Mouse (Mus musculus) spleen, postnatal 10 days (tissue): Measurements from ENCODE around the gene Fam208a.

Source experiments
- DNase-seq, 2 experiments: peaks; one replicate each; pipeline ENCODE4 v3.0.0; 2021 to 2022; ENCODE audit warnings: low spot score in 2 of 2

Fam208a gene

DNA sequence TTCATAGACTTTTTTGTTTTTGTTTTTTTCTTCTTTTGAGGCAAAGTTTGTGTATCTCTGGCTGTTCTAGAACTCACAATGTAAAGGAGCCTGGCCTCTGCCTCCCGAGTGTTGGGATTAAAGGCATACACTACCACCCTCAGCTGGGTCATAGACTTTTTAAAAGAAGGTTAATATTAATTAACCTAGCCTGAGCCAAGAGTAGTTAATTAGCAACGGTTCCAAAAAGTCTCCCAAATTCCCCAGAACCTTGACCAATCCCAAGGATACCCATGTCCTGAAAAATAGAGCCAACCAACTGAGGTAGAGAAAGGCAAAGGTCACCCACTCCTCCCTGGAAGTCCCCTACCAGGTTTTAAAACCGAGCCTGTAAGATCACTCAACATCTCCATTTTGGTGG, 7.8 kb upstream of the Fam208a start:
- DNase-seq, result no peak

DNA sequence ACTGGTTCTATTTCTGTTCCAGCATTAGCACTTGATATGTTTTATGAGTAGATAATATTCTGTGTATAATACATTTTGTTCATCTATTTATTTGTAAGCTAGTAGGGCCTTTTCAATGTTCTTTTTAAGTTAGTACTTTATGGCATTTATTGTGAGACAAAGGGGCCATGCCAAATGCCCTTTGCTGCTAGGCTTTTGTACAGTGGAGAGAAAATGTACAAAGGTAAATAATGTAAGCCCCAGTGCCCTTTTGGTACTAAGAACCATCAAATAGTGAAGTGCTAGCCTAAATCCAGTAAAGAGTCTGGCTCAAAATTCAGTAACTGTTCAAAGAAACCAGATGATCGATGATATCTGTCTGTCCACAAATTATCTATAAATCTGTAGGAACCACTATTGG, 6.3 kb upstream of the Fam208a start:
- no peak for DNase-seq

DNA sequence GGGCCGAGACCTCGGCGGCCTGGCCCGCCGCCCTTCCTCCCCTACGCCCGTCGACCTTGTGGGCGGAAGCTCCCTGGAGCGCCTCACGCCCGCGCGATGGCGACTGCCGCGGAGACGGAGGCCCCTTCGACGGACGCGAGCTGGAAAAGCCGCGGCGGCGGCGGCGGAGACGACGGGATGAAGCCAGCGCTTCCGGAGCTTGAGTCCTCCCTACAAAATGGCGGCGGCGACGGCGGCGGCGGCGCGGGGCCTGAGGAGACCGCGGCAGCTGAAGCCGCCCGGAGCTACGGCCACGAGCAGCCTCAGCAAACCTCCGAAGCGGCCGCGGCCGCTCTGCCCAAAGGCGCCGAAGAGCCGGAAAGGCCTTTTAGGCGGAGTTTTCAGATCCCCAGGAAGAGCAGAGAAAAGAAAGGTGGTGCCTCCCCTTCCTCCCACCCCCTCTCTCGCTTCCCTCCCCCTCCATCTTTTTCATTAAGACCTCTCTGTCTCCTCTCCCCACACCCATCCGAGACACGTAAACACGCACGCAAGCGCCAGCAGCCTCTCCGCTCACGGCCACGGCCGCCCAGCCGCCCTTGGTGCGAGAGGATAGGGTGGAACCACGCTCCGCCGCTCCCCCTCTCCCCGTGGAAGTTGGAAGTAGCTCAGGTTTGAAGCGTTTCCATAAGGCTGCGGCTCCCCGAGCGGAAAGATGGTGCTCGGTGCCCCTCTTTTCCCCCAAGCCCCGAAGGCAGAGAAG, 508 bp downstream of the Fam208a start:
- peak; percentile 82 to 91 for DNase-seq

DNA sequence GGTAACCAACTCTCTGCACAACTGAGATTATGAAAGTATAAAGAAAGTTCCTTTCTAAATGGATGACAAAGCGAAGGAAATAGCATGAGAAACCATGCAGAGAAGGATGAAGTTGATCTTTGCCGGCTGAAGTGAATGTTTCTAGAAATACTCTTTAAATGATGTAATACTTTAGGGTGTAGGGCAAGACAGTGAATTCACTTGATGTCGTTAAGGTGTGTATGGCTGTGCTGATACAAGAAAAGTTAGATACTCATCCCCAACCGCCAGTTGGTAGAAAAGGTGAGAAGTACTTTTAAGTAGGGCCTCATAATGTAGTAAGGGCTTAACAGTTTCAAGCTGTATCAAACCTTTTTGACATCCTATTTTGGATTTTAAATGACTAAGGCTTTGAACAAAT, 1.6 kb downstream of the Fam208a start:
- DNase-seq, result no peak

DNA sequence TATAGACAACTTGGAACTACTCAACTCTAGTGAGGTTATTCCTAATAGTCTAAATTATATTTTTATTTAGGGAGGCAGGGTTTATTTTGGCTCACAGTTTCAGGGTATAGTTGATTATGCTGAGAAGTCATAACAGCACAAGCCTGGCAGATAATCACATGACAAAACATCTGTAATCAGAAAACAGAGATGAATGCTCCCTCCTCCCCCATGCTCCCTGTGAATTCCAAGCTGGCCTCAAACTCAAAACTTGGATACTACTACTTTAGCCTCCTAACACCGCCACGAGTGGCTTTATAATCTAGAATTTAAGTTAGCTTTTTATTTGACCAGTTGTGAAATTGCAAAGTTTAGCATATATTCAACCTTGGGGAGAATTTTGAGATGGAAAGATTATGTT, 3.4 kb downstream of the Fam208a start:
- no peak for DNase-seq

DNA sequence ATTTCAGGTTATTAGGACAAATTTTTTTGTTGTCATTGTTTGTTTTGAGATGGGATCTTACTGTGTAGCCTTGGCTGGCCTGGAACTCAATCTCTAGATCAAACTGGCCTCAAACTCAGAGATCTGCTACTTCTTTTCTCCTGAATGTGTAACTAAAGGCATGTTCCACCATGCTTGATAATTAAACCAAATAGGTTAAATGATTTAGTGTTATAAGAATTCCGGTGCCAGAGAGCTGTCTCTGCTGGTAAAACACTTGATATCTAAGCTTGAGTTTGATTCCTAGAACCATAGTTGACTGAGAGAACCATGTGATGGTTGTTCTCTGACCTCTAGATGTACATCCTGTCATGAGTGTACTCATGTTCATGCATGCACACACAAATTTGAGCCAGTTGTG, 7.5 kb downstream of the Fam208a start:
- no peak for DNase-seq

DNA sequence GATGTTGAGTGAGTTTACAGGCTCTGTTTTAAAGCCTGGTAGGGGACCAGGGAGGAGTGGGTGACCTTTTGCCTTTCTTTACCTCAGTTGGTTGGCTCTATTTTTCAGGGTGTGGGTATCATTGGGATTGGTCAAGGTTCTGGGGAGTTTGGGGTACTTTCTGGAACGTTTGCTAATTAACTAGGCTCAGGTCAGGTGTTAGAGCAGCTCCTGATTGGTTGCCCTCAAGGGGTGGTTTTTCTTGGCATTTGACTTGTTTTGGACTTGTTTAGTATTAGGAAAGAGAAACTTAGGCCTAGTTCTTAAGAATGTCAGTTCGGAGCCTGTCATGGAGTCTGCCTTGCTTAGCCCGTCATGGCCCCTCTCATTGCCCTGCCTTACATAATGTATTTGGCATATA, 8.2 kb downstream of the Fam208a start:
- no peak for DNase-seq

DNA sequence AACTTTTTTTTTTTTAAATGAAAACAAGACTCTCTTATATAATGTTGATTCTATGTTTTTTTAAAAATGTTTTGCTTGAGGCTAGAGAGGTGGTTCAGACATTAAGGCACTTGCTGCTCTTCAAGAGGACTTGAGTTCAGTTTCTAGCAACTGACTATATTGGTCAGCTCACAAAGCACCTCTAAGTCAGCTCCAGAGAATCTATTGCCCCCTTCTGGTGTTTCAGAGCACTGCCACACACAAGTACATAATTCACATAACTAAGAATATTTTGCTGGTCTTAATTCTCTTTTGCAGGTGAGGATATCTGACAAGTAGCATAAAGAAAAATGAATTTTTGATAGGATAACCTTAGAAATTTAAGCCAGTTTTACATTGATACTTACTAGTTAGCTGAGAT, 12.3 kb downstream of the Fam208a start:
- DNase-seq, result no peak

DNA sequence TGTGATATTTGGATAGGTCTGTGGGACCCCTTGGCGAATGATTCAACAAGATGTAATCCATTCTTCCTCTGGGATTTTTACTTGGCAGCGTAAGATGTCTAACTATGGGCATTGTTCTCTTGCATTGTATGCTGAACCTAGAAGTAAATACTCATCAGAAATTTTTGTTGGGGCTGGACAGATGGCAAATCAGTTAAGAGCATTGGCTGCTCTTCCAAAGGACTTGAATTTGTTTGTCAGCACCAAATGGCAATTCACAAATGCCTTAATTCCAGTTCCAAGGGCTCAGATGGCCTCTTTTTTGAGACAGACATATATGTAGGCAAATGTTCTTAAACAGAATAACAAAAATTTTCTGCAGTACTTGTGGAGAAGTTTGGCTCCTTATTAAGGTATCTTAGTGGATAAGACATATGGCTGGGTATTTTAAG, 16.2 kb downstream of the Fam208a start:
- no peak for DNase-seq

DNA sequence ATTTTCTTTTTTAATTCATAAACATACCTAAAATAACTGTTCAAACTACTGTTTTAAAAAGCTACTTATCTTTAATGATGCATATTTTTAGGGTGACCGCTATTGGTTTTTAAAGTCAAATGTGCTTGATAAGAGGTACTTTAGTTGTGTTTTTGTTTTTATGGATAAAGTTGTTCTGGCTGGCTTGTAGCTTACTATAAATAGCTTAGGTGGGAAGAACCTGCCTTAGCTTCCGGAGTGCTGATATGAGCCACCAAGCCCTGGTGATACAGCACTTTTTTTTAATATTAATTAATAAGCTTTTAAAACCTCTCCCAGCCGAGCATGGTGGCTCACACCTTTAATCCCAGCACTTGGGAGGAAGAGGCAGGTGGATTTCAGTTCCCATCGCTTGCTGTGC, 18.3 kb downstream of the Fam208a start:
- DNase-seq, result no peak

DNA sequence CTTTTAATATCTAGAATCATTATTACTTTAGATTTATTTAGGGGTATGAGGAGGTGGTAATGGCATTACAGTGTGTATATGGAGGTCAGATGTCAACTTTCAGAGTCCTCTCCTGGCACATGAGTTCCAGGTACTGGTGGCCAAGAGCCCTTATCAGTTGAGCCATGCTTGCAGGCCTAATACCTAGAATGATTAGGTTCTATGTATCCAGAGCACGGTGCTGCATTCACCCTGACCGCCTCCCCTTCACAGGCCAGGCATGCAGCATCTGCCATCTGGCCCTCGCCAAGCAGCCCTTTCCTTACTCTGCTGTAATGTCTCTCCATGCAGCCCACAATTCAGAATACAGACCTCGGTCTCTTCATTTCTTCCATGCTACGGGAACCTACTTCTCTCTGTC, 62.8 kb downstream of the Fam208a start:
- no peak for DNase-seq

DNA sequence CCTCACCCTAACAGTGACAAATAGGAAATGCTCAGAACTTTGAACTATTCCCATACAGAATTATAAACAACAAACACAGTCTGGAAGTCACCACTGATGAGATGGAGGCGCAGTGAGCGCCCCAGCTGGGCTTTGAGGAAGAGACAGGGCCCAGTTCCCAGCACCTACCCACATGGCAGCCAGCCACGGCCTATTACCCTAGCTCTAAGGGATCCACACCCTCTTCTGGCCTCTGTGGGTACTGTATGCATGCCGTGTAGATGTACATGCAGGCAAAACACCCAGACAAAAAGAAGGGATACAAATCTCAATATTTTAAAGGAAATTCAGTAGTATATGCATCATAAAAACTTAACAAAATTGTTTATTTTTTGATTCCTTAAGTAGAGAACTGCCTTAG, 64.9 kb downstream of the Fam208a start:
- no peak for DNase-seq

DNA sequence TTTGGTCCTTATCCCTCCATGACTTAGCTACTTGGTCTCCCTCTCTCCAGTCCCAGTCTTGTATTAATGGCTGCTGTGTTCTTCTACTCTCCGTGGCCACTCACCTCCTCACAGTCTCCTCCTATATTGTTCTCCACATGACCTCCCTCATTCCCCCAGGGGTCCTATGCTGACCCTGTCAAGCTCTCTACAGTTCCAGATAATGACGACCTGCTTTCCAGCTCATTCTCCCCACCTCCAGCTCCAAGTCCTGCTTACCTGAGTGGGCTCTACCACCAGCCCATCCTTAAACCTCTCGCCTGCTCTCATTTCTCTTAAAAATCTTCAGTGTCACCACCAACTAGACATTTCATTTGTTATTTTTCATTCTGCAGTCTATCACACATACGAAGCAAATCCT, 72.5 kb downstream of the Fam208a start:
- DNase-seq, result no peak

DNA sequence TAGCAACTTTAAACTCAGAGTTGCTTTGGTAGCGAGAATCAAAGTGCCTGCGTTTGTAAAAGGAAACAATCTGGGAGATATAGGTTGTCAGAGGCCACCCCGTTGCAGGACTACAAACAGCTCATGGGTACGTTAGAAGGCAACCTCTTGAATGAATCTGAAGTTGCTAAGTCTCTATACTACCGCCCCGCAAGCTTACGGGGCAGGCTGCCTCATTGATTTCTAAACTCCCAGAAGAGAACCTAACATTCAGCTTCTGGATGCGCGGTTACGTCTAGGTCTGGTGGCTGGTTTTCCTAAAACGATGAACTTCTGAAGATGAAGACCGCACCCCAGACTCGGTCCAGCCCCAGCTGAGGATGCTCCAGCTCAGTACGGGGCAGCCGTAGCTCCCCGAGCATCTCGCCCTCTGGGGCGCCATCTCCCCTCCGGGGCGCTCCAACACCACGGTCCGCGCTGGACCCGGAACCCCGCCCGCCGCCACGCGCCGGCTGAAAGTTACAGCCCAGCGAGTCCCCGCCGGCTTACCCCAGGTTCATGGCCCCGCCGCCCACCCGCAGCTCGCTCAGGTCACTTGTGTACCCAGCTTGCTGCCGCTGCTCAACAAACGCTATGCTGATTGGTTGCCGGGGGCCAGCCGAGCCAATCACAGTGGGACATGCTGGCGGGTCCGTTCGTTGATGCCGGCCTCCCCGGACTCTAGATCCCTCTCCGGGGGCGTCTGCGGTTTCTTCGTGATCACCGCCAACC, 79.4 kb downstream of the Fam208a start, which contains the start of gene Ccdc66:
Ccdc66 (minus strand) TSS at position 567 of the 750 bp plus-strand sequence.
- peak; percentile 93 to 98 for DNase-seq

DNA sequence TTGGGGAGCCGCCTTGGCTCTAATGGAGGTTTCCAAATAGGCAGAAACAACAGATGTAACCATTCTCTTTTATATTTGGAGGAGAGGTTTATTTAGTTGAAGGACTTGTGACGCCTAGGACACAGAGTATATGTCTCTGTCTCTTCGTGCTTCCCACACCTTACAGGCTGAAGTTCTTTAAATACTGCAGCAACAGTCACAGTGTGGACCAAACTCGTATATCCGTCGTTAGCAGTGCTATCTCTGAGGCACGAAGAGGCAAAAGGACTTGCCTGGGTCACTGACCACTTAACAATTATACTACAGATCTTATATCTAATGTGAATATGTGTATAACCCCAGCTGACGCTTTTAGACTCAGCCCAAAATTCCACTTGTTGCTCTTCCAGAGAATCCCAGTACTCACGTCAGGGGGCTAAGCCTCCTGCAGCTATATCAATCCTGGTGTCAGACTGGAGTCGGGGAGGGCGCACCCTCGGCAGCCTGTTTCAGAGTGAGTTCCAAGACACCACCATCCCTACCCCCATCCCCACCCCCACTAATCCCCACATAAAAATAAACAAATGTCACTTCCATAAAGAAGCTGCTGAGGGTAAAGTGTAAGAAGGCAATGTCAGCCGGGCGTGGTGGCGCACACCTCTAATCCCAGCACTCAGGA, 80.1 kb downstream of the Fam208a start:
- DNase-seq, result peak in 1 of 2 experiments; percentile 18

DNA sequence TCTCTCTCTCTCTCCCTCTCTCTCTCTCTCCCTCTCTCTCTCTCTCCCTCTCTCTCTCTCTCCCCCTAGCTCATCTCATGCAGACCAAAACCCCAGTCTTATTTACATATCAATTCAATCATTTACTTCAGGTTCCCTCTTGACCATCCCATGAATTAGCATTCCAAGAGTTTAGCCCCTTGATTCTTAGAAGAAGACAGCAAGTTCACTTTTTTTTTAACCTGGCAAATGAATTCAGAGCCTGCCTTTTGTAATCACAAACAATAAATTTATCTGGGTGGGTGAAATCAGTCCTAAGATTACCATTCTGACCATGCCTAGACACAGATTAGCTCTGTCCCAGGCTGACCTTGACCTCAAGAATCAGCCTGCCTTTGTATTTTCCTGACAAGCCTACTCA, 95.9 kb downstream of the Fam208a start:
- DNase-seq, result no peak
